Mouse (Mus musculus): ENCODE results near the gene Wdfy2.
"Not testable (repeated sequence)": the region's sequence is repeated elsewhere in the genome, so short reads cannot be mapped to it uniquely, and the experiment has no call there.

Wdfy2 gene

GRCm38 (mm10) chr14:62837641-62838252 is at the start of gene Wdfy2:
Wdfy2 (plus strand) TSS chr14:62837678.
- DNase-seq: no peak

GRCm38 (mm10) chr14:62789282-62789681 is 48.2 kb upstream of the Wdfy2 start:
- DNase-seq: no peak

- no peak for DNase-seq
Observed at GRCm38 (mm10) chr14:62795719-62796118, 41.8 kb upstream of the Wdfy2 start.

GRCm38 (mm10) chr14:62798608-62799101 is 38.8 kb upstream of the Wdfy2 start:
- DNase-seq: no peak

- no peak for DNase-seq
Observed at GRCm38 (mm10) chr14:62800791-62801190, 36.7 kb upstream of the Wdfy2 start.

- no peak for DNase-seq
Observed at GRCm38 (mm10) chr14:62803204-62803603, 34.3 kb upstream of the Wdfy2 start.

GRCm38 (mm10) chr14:62806921-62807320 is 30.6 kb upstream of the Wdfy2 start:
- DNase-seq: no peak

GRCm38 (mm10) chr14:62808661-62809523 is 28.6 kb upstream of the Wdfy2 start:
- DNase-seq: no peak

- DNase-seq: no peak
Observed at GRCm38 (mm10) chr14:62812765-62813164, 24.7 kb upstream of the Wdfy2 start.

GRCm38 (mm10) chr14:62814567-62814966 is 22.9 kb upstream of the Wdfy2 start:
- DNase-seq: no peak

GRCm38 (mm10) chr14:62816827-62817226 is 20.7 kb upstream of the Wdfy2 start:
- DNase-seq: no peak

- DNase-seq: no peak
Observed at GRCm38 (mm10) chr14:62825575-62826332, 11.7 kb upstream of the Wdfy2 start.

- DNase-seq: no peak
Observed at GRCm38 (mm10) chr14:62829291-62829690, 8.2 kb upstream of the Wdfy2 start.

- DNase-seq: no peak
Observed at GRCm38 (mm10) chr14:62831691-62832275, 5.7 kb upstream of the Wdfy2 start.

- no peak for DNase-seq
Observed at GRCm38 (mm10) chr14:62833036-62833435, 4.4 kb upstream of the Wdfy2 start.

GRCm38 (mm10) chr14:62833541-62833940 is 3.9 kb upstream of the Wdfy2 start:
- DNase-seq: no peak

- DNase-seq: not testable (repeated sequence)
Observed at GRCm38 (mm10) chr14:62835737-62836136, 1.7 kb upstream of the Wdfy2 start.

- DNase-seq: peak; percentile 97 to 98
Observed at GRCm38 (mm10) chr14:62836926-62837640, 395 bp upstream of the Wdfy2 start.

- DNase-seq: no peak
Observed at GRCm38 (mm10) chr14:62838336-62838735, 858 bp downstream of the Wdfy2 start.

- DNase-seq: no peak
Observed at GRCm38 (mm10) chr14:62841726-62842125, 4.2 kb downstream of the Wdfy2 start.

GRCm38 (mm10) chr14:62842495-62842894 is 5.0 kb downstream of the Wdfy2 start:
- DNase-seq: no peak

- DNase-seq: no peak
Observed at GRCm38 (mm10) chr14:62842976-62843375, 5.5 kb downstream of the Wdfy2 start.

Measured in cerebellum, postnatal 25 days (tissue).